In the genomic region with DNA sequence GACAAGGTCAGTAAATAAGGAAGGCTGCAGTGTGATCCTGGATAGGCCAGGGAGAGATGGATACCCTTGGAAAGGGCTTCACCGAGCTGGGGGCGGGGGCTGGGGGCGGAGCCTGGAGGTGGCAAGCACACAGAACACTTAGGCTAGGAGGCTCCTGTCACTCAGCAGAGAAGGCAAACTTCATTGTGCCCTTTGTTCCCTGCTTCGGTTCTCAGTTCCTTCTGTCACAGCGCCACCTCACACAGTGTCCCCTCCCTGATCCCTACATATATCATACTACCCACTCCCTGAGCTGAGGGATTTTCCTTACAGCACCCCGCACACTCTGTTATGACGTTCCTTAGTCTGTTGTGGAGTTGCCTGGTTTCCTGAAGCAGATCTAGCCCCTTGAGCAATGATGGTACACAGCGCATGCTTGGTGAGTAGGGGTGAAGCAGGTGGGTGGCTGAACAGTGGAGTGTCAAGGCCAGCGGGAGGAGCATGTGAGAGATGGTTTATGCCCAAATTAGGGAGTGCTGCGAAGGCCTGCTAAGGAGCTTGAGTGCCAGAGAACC, we compare ENCODE assay signal across 9 mouse cellular contexts. TPM values are rescaled to one million over a fixed set of nuclear protein-coding genes. Genes with fewer than 3 reads are reported as not detected.
DNase-seq lines count a peak whose midpoint lies in the region; ATAC-seq lines count a peak whose summit lies in the region.
"Had no signal": no experiment of that assay in that cellular context is flagged by ENCODE, and none has a peak within 500 bp of the region (broad histone marks: within the 10 kb centered on the region; RNA-seq: fewer than 3 reads in every experiment).

No protein-coding gene starts in this region.

- DNase-seq in adrenal gland, postnatal 10 days: peak; percentile 8
- no peak for DNase-seq in adrenal gland, adult (ENCODE audit: inconsistent age in 2 of 2, low spot score in 1 of 2)
- peak; percentile 75 for DNase-seq in cerebellum, adult 9-10 months
- peak; percentile 67 to 76 for DNase-seq in heart, adult 18-20 months
- DNase-seq in midbrain, embryonic 14.5 days: peak; percentile 23
- DNase-seq in thymus, adult 18-20 months: peak; percentile 18 to 44
- no peak for DNase-seq in right cerebral cortex, postnatal 36 days (ENCODE audit: low spot score in 2 of 2)

- H3K27ac ChIP-seq in intestine, embryonic 16.5 days (ENCODE audit: low read length): peak overlapping the region; percentile 82
- no peak overlapping the region for H3K27ac ChIP-seq in midbrain, embryonic 14.5 days (replicated peaks; ENCODE audit: low read depth, low read length)
- H3K27ac ChIP-seq: limb, embryonic 15.5 days had no signal

- no peaks in the 10 kb centered on the region for H3K27me3 ChIP-seq in intestine, embryonic 16.5 days (replicated peaks; ENCODE audit: control insufficient read depth, insufficient read depth, low read length)
- no peaks in the 10 kb centered on the region for H3K27me3 ChIP-seq in midbrain, embryonic 14.5 days (ENCODE audit: control insufficient read depth, insufficient read depth, low read length)
- H3K27me3 ChIP-seq: limb, embryonic 15.5 days had no signal

- H3K4me1 ChIP-seq in intestine, embryonic 16.5 days (ENCODE audit: control insufficient read depth, insufficient read depth, low read length): peaks cover 9% of the 10 kb centered on the region; the same call in 1 of the 2 replicates
- H3K4me1 ChIP-seq in midbrain, embryonic 14.5 days (ENCODE audit: control insufficient read depth, insufficient read depth, low read length): peaks cover 7% of the 10 kb centered on the region

- H3K9ac ChIP-seq in intestine, embryonic 16.5 days (ENCODE audit: low read depth, low read length): 0 out of 2 replicates have a peak overlapping the region, but pooled peaks have one; percentile 1
- no peak overlapping the region for H3K9ac ChIP-seq in midbrain, embryonic 14.5 days (replicated peaks; ENCODE audit: low read length)
- H3K9ac ChIP-seq: limb, embryonic 15.5 days had no signal

- no peaks in the 10 kb centered on the region for H3K36me3 ChIP-seq in intestine, embryonic 16.5 days (ENCODE audit: control insufficient read depth, insufficient read depth, low read length)
- no peaks in the 10 kb centered on the region for H3K36me3 ChIP-seq in midbrain, embryonic 14.5 days (ENCODE audit: control insufficient read depth, insufficient read depth, low read length)
- H3K36me3 ChIP-seq: limb, embryonic 15.5 days had no signal

- no peaks in the 10 kb centered on the region for H3K9me3 ChIP-seq in intestine, embryonic 16.5 days (ENCODE audit: control insufficient read depth, low read length)
- no peaks in the 10 kb centered on the region for H3K9me3 ChIP-seq in midbrain, embryonic 14.5 days (ENCODE audit: control insufficient read depth, low read length)
- H3K9me3 ChIP-seq: limb, embryonic 15.5 days had no signal

- no peak overlapping the region for H3K4me3 ChIP-seq in intestine, embryonic 16.5 days (ENCODE audit: low read length)
- H3K4me3 ChIP-seq in midbrain, embryonic 14.5 days (replicated peaks; ENCODE audit: low read depth, low read length): no peak overlapping the region
- H3K4me3 ChIP-seq: limb, embryonic 15.5 days had no signal

- no peak overlapping the region for H3K4me2 ChIP-seq in intestine, embryonic 16.5 days (ENCODE audit: low read depth, low read length)
- no peak overlapping the region for H3K4me2 ChIP-seq in midbrain, embryonic 14.5 days (ENCODE audit: low read length)
- H3K4me2 ChIP-seq: limb, embryonic 15.5 days had no signal

- peak; percentile 58 for ATAC-seq in intestine, embryonic 16.5 days
- ATAC-seq in midbrain, embryonic 14.5 days (ENCODE audit: low FRiP score, low TSS enrichment): no peak

- 25% methylated on average over 10 of the region's 10 CpGs for WGBS in intestine, embryonic 16.5 days
- 21% methylated on average over 10 of the region's 10 CpGs for WGBS in midbrain, embryonic 14.5 days

RNA-seq across cellular contexts. Expression of gene Gm8439, which starts 27.1 kb away (rescaled TPM):
- total RNA-seq in adrenal gland, postnatal 10 days (2021): not detected
- total RNA-seq in heart, adult 18-20 months (2021): not detected
- polyA plus RNA-seq in intestine, embryonic 16.5 days (2015; fragmentation: Nextera tagmentation; extraction: Ambion mirVana): not detected in 2 replicates
- not detected in 2 replicates for polyA plus RNA-seq in midbrain, embryonic 14.5 days (2014; fragmentation: Nextera tagmentation; extraction: Ambion mirVana)
- polyA plus RNA-seq: limb, embryonic 15.5 days had no signal

RNA-seq across cellular contexts. Expression of gene Ctps, which starts 45.5 kb away (rescaled TPM):
- total RNA-seq in adrenal gland, postnatal 10 days (2021): 10 to 100 TPM; 24.4 to 29.9 TPM
- 10 to 100 TPM; 25.9 to 28.0 TPM for total RNA-seq in heart, adult 18-20 months (2021)
- polyA plus RNA-seq in intestine, embryonic 16.5 days (2015; fragmentation: Nextera tagmentation; extraction: Ambion mirVana): 52.5 and 63.0 TPM in 2 replicates
- polyA plus RNA-seq in midbrain, embryonic 14.5 days (2014; fragmentation: Nextera tagmentation; extraction: Ambion mirVana): 77.0 and 95.2 TPM in 2 replicates

RNA-seq across cellular contexts. Expression of gene Cited4, which starts 50.8 kb away (rescaled TPM):
- 1 to 10 TPM; 3.2 to 7.4 TPM for total RNA-seq in adrenal gland, postnatal 10 days (2021)
- 10 to 100 TPM; 35.6 to 51.5 TPM for total RNA-seq in heart, adult 18-20 months (2021)
- 1.5 and 2.4 TPM in 2 replicates for polyA plus RNA-seq in intestine, embryonic 16.5 days (2015; fragmentation: Nextera tagmentation; extraction: Ambion mirVana)
- 1.2 TPM in 2 replicates for polyA plus RNA-seq in midbrain, embryonic 14.5 days (2014; fragmentation: Nextera tagmentation; extraction: Ambion mirVana)

Comparison
In these comparisons a context has a peak if more than half of its experiments do, and no peak if none do; other contexts are left out.
1. DNase-seq: peak in adrenal gland, postnatal 10 days (single experiment), cerebellum, adult 9-10 months (single experiment), heart, adult 18-20 months (2 of 2), midbrain, embryonic 14.5 days (single experiment) and thymus, adult 18-20 months (2 of 2); none in adrenal gland, adult (0 of 2) and right cerebral cortex, postnatal 36 days (0 of 2).
2. RNA of gene Cited4, which starts 50.8 kb away (total RNA-seq): 35.6 to 51.5 TPM in heart, adult 18-20 months; 3.2 to 7.4 TPM in adrenal gland, postnatal 10 days; every median in the first group is over 4 times any median in the second.